Mouse (Mus musculus): ENCODE data around the gene Apela.

GRCm38 (mm10) chr8:65037117-65037533 is at the start of gene Apela:
- TF ChIP-seq POLR2A (IDR thresholded peaks at IDR 0.05; ENCODE audit: low read depth, low read length) (no peak), TCF12 (IDR thresholded peaks at IDR 0.05; ENCODE audit: low read depth, low read length) (no peak), CHD1 (IDR thresholded peaks at IDR 0.05; ENCODE audit: low read depth, low read length) (no peak), RCOR1 (conservative IDR thresholded peaks at IDR 0.05; ENCODE audit: low read depth, low read length) (no peak), CTCF (conservative IDR thresholded peaks at IDR 0.05 in 1 of 2, IDR thresholded peaks at IDR 0.05 in 1 of 2; ENCODE audit: low read depth in 2 of 2, low read length in 2 of 2) (no peak), UBTF (IDR thresholded peaks at IDR 0.05; ENCODE audit: low read depth, low read length) (no peak), NELFE (IDR thresholded peaks at IDR 0.05; ENCODE audit: low read depth, low read length) (no peak)
